Mouse (Mus musculus) cerebellum, adult 2 months (tissue): Measurements from ENCODE around the gene Wdfy2.
A peak's percentile ranks its signal among the peaks of the same experiment; 100 is the strongest.

Experiments
- CTCF ChIP-seq: fragments of 200-500 bp; IDR thresholded peaks from 2 replicates; pipeline ENCODE4 v1.5.1; 2011; ENCODE audit warnings: low read depth, mild to moderate bottlenecking, control low read depth, low read length, moderate library complexity, borderline replicate concordance; ENCODE audit not compliant: insufficient read depth
- POLR2A ChIP-seq: fragments of 200-500 bp; IDR thresholded peaks from 2 replicates; pipeline ENCODE4 v1.6.1; 2011; ENCODE audit warnings: low read length, control low read depth, borderline replicate concordance; ENCODE audit not compliant: insufficient read depth

DNA sequence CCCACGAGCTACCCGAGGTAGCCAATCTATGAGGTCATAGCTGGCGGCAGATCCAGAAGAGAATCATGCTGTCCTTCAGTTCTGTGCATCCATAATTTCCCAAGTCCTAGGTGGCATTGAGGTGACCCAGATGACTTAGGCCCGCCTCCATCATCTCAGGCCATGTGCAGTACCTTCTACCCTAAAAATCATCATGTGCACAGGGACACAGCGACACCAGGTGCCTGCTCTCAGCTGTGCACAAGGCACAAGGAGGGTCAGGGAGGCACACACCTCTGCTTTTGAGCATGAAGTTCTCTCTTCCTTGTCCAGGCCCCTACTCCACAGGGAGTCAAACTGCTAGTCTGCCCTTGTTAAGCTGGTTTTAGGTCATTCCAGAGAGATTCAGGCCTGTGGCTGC is 127.9 kb downstream of the Wdfy2 start:
- TF ChIP-seq CTCF (peak; percentile 73), POLR2A (no peak)
